Mouse (Mus musculus) embryonic facial prominence, embryonic 14.5 days (tissue): ENCODE data around the gene Shcbp1l. TPM values are rescaled to one million over a fixed set of nuclear protein-coding genes. Genes with fewer than 3 reads are reported as not detected.
"Not testable (repeated sequence)": the region's sequence is repeated elsewhere in the genome, so short reads cannot be mapped to it uniquely, and the experiment has no call there.

ENCODE experiments used
- ATAC-seq: fragments of 200-750 bp; cut with Nextera tagmentation; 2 replicates; pipeline ENCODE4 v1.8.0; 2017; ENCODE audit warnings: low read depth, moderate number of reproducible peaks, moderate TSS enrichment
- DNase-seq: peaks from one replicate; pipeline ENCODE4 v3.0.0-alpha.2; 2015; ENCODE audit warnings: low spot score
- H3K27ac ChIP-seq: fragments of 300-500 bp; sonication (generic); replicated peaks from 2 replicates; pipeline ENCODE4 v1.5.1; 2014; ENCODE audit warnings: low read depth, mild to moderate bottlenecking, low read length, moderate library complexity
- H3K27me3 ChIP-seq: fragments of 300-500 bp; sonication (generic); replicated peaks from 2 replicates; pipeline ENCODE4 v1.6.1; 2014; ENCODE audit warnings: low read length; ENCODE audit not compliant: control insufficient read depth, insufficient read depth
- H3K36me3 ChIP-seq: fragments of 300-500 bp; sonication (generic); 2 replicates; pipeline ENCODE4 v1.6.1; 2014; ENCODE audit warnings: low read length, mixed read lengths; ENCODE audit not compliant: control insufficient read depth, insufficient read depth
- H3K4me1 ChIP-seq: fragments of 300-500 bp; sonication (generic); 2 replicates; pipeline ENCODE4 v1.6.1; 2014; ENCODE audit warnings: antibody characterized with exemption, low read length; ENCODE audit not compliant: control insufficient read depth, insufficient read depth
- H3K4me2 ChIP-seq: fragments of 300-500 bp; sonication (generic); 2 replicates; pipeline ENCODE4 v1.6.1; 2014; ENCODE audit warnings: low read depth, mild to moderate bottlenecking, low read length, moderate library complexity, mixed read lengths
- H3K4me3 ChIP-seq: fragments of 300-500 bp; sonication (generic); 2 replicates; pipeline ENCODE4 v1.5.1; 2014; ENCODE audit warnings: low read depth, mild to moderate bottlenecking, low read length
- H3K9ac ChIP-seq: fragments of 300-500 bp; sonication (generic); 2 replicates; pipeline ENCODE4 v1.6.1; 2014; ENCODE audit warnings: low read depth, mild to moderate bottlenecking, low read length, moderate library complexity, mixed read lengths
- H3K9me3 ChIP-seq: fragments of 300-500 bp; sonication (generic); 2 replicates; pipeline ENCODE4 v1.6.1; 2016; ENCODE audit warnings: low read length; ENCODE audit not compliant: control insufficient read depth
- WGBS: fragments of 180-500 bp; shearing (Covaris S2); extraction: QIAGEN DNeasy Blood & Tissue Kit; methylation state at CpG from one replicate; pipeline ENCODE4 v1.1.7; 2014; 5-methylcytosine and 5-hydroxymethylcytosine counted together
- polyA plus RNA-seq: library from polyadenylated mRNA; unstranded; fragments of >200 nt; fragmentation: Nextera tagmentation; extraction: Ambion mirVana; gene quantifications from 2 replicates; pipeline ENCODE4 v1.2.1, GENCODE M21; 2014

Gene Shcbp1l
- polyA plus RNA-seq, 1 experiment from 2014 or later: 0.21 TPM

DNA sequence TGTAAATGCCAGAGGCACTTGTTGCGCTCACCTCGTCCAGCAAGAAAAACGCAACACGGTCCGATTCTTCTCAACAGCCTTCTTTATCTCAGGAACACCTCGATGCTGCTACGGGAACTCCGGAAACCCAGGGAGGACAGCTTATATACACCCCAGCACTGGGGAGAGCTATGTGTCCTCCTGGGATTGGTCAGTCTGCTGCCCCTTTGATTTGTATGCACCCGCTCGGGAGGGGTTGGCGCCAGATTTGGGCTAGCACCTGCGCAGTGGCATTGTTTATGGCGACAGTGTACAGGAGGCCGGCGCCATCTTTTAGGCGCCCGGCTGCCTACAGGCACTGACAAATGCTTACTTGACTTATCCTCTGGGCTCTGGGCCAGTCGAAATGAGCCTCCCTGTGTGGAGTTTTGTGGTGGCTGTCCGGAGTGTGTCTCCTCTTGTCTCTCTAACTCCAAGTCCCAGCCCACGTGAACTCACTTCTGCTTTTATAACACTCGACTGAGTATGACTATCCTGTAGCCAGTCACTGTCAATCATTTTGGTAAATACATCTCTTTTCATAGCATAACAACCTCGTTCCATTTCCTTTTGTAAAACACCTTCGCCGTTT is 10.7 kb upstream of the Shcbp1l start:
- H3K36me3 ChIP-seq, ATAC-seq, H3K9ac ChIP-seq, H3K27ac ChIP-seq, H3K4me1 ChIP-seq, H3K27me3 ChIP-seq, H3K4me3 ChIP-seq, DNase-seq, H3K9me3 ChIP-seq, H3K4me2 ChIP-seq: not testable (repeated sequence)
- 87% methylated on average over 24 of the region's 24 CpGs for WGBS

DNA sequence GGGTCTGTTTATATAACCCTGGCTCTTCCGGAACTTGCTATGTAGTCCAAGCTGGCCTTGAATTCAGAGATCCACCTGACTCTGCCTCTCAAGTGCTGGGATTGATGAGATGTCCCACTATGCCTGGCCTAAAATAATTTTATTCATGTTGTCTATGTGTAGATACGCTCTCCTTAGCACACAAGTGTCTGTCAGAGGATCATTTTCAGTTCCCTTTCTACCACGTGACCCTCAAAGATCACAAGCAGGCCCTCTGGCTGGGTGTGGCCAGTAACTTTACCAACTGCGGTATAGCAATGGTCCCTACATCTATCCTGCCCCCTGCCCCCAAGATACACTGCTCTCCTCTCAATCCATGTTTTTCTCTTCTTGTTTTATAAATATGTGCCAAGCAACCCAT is 10.0 kb upstream of the Shcbp1l start:
- Histone ChIP-seq H3K4me2 (no peak overlapping the region), H3K36me3 (no peaks in the 10 kb centered on the region), H3K27ac (no peak overlapping the region), H3K9me3 (no peaks in the 10 kb centered on the region), H3K27me3 (no peaks in the 10 kb centered on the region), H3K4me1 (no peaks in the 10 kb centered on the region), H3K9ac (no peak overlapping the region), H3K4me3 (no peak overlapping the region)
- no peak for ATAC-seq
- DNase-seq: no peak
- WGBS: 78% methylated on average over 4 of the region's 4 CpGs

DNA sequence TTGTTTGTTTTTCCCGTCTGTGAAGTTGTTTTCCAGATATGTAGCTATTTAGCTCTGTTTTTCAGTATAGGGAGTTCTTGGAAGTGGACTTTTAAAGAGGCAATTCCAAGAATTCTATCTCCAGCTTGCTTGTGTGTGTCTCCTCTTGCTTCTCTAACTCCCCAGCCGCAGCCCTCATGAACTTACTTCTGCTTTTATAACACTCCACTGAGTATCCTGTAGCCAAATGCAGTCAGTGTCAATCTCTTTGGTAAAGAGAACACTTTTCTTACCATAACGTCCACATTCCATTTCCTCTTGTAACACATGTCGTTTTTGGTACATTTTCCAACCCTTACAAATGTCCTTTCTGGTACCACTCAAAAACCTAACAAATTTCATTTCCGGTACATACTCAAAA is 9.2 kb upstream of the Shcbp1l start:
- H3K4me3 ChIP-seq, DNase-seq, H3K27ac ChIP-seq, H3K36me3 ChIP-seq, H3K4me1 ChIP-seq, ATAC-seq, H3K27me3 ChIP-seq, H3K9me3 ChIP-seq, H3K9ac ChIP-seq, H3K4me2 ChIP-seq: not testable (repeated sequence)
- WGBS: 74% methylated on average over 2 of the region's 5 CpGs

DNA sequence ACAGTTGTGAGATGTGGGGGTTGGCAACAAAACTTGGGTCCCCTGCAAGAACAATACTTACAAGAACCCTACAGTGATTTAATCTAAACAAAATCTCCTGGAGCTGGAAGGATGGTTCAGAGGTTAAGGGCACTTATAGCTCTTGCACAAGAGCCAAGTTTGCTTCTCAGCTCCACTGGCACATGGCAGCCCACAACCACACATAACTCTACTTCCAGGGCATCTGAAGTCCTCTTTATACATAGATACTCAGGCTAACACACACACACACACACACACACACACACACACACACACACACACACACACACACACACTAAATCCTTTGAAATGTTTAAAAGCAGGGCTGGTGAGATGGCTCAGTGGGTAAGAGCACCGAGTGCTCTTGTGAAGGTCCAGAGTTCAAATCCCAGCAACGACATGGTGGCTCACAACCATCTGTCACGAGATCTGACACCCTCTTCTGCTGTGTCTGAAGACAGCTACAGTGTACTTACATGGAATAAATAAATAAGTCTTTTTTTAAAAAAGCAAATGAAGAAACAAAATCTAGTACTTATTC is 8.6 kb upstream of the Shcbp1l start:
- DNase-seq, H3K27ac ChIP-seq, H3K36me3 ChIP-seq, H3K27me3 ChIP-seq, H3K4me3 ChIP-seq, H3K4me2 ChIP-seq, ATAC-seq, H3K4me1 ChIP-seq, H3K9ac ChIP-seq, H3K9me3 ChIP-seq: not testable (repeated sequence)
- WGBS: 77% methylated on average over 3 of the region's 3 CpGs

DNA sequence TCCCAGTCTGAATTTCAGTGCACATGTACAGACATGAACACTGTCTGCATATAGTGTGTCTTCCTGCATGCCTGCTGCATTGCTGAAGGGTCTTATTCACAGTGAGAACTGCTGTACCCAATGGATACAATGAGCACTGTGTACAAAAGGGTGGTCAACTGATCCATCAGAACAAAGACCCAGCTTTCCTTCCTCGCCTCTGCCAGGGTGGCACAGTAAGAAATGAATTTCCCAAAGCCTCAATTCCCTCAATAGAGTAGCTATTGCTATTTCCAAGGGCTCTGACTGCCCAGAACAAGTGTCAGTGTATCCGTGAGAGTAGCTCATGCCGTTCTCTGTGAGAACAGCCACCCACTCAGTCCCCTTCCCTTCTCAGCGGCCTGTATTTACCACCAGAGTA is 7.2 kb upstream of the Shcbp1l start:
- H3K4me1 ChIP-seq, H3K9me3 ChIP-seq, H3K4me2 ChIP-seq, H3K36me3 ChIP-seq, DNase-seq, H3K4me3 ChIP-seq, H3K27ac ChIP-seq, H3K9ac ChIP-seq, ATAC-seq, H3K27me3 ChIP-seq: not testable (repeated sequence)
- WGBS: 69% methylated on average over 4 of the region's 4 CpGs

DNA sequence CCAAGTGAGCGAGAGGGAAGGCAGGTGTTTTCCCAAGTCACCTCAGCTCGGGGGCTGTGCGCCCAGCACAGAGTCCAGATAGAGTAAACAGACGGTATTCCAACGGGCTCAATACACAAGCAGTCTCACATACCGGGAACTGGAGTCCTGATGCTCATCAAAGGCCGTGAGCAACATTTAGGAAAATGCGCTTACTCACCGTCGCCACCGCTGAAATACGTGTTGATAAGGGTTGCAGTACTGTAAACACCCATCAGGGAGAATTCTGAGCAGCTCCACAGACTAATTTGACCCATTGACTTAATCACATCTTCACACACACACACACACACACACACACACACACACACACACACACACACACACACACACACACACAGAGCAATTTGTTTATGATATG is 691 bp upstream of the Shcbp1l start:
- DNase-seq (peak; percentile 13), ATAC-seq (0 out of 2 replicates have a peak, but pooled peaks have one; percentile 27)
- Histone ChIP-seq H3K27ac (no peak overlapping the region), H3K27me3 (0 out of 2 replicates have a peak, but pooled peaks cover 3% of the 10 kb centered on the region), H3K36me3 (no peaks in the 10 kb centered on the region), H3K4me2 (peak overlapping the region; percentile 86), H3K4me3 (peak overlapping the region; percentile 48), H3K4me1 (peaks cover 4% of the 10 kb centered on the region), H3K9me3 (no peaks in the 10 kb centered on the region), H3K9ac (no peak overlapping the region)
- WGBS: 28% methylated on average over 12 of the region's 12 CpGs

DNA sequence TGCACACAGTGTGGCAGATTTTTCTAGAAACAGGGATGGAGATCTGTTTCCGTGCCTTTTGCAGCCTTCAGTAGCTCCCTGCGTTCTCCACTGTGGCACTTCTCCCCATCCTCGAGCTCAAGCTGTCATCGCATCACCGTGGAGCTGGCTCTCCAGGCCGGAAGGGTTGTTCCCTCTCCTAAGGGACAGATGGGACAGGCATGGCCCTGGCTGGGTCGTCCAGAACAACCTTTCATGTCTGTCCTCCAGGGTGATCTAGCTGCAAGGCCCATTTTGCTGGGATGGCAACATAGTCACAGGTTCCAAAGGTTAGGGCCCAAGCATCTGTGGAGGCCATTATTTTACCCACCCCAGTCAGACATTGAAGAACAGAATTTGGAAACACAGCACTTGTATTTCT is 6.2 kb downstream of the Shcbp1l start:
- H3K4me3 ChIP-seq: no peak overlapping the region
- H3K4me2 ChIP-seq: no peak overlapping the region
- no peaks in the 10 kb centered on the region for H3K27me3 ChIP-seq
- H3K27ac ChIP-seq: no peak overlapping the region
- H3K4me1 ChIP-seq: no peaks in the 10 kb centered on the region
- no peaks in the 10 kb centered on the region for H3K36me3 ChIP-seq
- WGBS: 78% methylated on average over 7 of the region's 7 CpGs
- no peak for ATAC-seq
- no peak overlapping the region for H3K9ac ChIP-seq
- DNase-seq: no peak
- H3K9me3 ChIP-seq: no peaks in the 10 kb centered on the region

DNA sequence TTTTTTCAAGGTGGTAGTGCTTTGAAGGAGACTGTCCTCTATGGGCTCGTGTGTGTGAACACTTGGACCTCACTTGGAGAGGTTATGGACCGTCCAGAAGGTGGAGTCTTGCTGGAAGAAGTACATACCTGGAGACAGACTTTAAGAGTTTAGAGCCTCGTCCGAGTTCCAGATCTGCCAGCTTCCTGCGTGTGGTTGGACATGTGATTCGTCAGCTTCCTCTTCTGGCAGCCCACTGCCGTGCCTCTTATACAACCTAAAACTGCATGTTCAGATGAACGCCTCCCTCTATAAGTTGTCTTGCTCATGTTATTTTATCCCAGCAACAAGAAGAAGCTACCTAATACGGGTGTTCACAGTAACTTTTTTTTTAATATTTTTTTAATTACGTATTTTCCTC is 6.7 kb downstream of the Shcbp1l start:
- no peak overlapping the region for H3K4me2 ChIP-seq
- WGBS: 82% methylated on average over 10 of the region's 10 CpGs

DNA sequence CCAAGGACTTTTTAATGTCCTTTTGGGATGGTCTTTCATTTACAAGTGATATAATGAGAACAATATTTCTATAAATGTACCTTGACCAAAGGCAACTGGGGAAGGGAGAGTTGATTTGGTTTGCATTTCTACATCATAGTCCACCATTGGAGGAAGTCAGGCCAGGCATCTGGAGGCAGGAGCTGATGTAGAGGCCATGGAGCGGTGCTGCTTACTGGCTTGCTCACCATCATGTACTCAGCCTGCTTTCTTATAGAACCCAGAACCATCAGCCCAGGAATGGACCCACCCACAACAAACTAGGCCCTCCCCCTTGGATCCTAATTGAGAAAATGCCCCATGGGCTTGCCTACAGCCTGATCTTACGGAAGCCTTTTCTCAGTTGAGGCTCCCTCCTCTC is 7.4 kb downstream of the Shcbp1l start:
- 78% methylated on average over 2 of the region's 2 CpGs for WGBS

More for the DNA sequence above, 6.7 kb downstream of the Shcbp1l start:
- ATAC-seq: no peak
- no peak for DNase-seq
- H3K4me1 ChIP-seq: no peaks in the 10 kb centered on the region
- no peaks in the 10 kb centered on the region for H3K36me3 ChIP-seq
- H3K27me3 ChIP-seq: no peaks in the 10 kb centered on the region
- H3K27ac ChIP-seq: no peak overlapping the region
- no peaks in the 10 kb centered on the region for H3K9me3 ChIP-seq
- H3K4me3 ChIP-seq: no peak overlapping the region
- no peak overlapping the region for H3K9ac ChIP-seq

More for the DNA sequence above, 7.4 kb downstream of the Shcbp1l start:
- Histone ChIP-seq H3K4me1 (no peaks in the 10 kb centered on the region), H3K4me2 (no peak overlapping the region), H3K36me3 (no peaks in the 10 kb centered on the region), H3K4me3 (no peak overlapping the region), H3K27ac (no peak overlapping the region), H3K9ac (no peak overlapping the region), H3K27me3 (no peaks in the 10 kb centered on the region), H3K9me3 (no peaks in the 10 kb centered on the region)
- no peak for DNase-seq
- ATAC-seq: no peak
